ENCODE assay signal across 10 mouse cellular contexts in the genomic region with DNA sequence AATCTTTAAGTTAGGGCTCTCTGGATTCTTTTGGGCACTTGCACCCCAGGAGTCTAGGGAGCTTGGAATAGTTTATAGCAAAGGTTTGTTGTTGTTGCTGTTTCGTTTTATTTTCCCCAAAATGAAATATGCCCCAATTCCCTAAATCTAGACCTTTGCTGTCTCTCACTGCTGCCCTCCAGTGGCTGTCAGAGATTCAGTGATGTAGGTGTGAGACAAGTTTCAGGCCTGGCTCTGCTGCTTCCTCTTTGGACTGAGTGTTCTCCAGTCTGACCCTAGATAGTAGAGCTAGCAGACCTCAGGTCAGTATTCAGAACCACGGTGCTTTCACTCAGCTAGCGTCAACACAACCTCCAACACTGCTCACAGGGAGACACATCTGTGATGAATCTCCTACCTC.
DNase-seq lines count a peak whose midpoint lies in the region; ATAC-seq and TF ChIP-seq lines count a peak whose summit lies in the region.
"Had no signal": no experiment of that assay in that cellular context is flagged by ENCODE, and none has a peak within 500 bp of the region (broad histone marks: within the 10 kb centered on the region; RNA-seq: fewer than 3 reads in every experiment).

No protein-coding gene starts in this region.

- H3K4me3 ChIP-seq in kidney, adult 2 months (ENCODE audit: insufficient read depth, low read depth, low read length), result no peak overlapping the region
- H3K4me3 ChIP-seq in kidney, embryonic 15.5 days (replicated peaks), result no peak overlapping the region
- no peak overlapping the region for H3K4me3 ChIP-seq in heart, postnatal 0 days (ENCODE audit: low read depth, low read length)
- H3K4me3 ChIP-seq: erythroblast, embryonic 14.5 days; limb, embryonic 15.5 days had no signal

- no peak overlapping the region for H3K4me2 ChIP-seq in kidney, embryonic 15.5 days
- H3K4me2 ChIP-seq in heart, postnatal 0 days (ENCODE audit: low read depth, low read length), result no peak overlapping the region
- H3K4me2 ChIP-seq: limb, embryonic 15.5 days had no signal

- H3K9ac ChIP-seq in kidney, embryonic 15.5 days, result no peak overlapping the region
- H3K9ac ChIP-seq in heart, postnatal 0 days (replicated peaks; ENCODE audit: low read depth, low read length), result no peak overlapping the region
- H3K9ac ChIP-seq: limb, embryonic 15.5 days had no signal

- H3K36me3 ChIP-seq in kidney, adult 2 months (ENCODE audit: control insufficient read depth, insufficient read depth, low read length), result no peaks in the 10 kb centered on the region
- H3K36me3 ChIP-seq in kidney, embryonic 15.5 days, result no peaks in the 10 kb centered on the region
- H3K36me3 ChIP-seq in heart, postnatal 0 days (replicated peaks; ENCODE audit: control insufficient read depth, insufficient read depth, low read length), result no peaks in the 10 kb centered on the region
- H3K36me3 ChIP-seq: limb, embryonic 15.5 days had no signal

- DNase-seq in kidney, adult 2 months, result peak; percentile 45
- DNase-seq in MN1 (ENCODE audit: low spot score), result peak; percentile 14
- DNase-seq in c-Kit-positive CD71-positive TER-119-negative erythroid progenitor cells, embryonic 14.5 days (ENCODE audit: low read depth), result peak; percentile 17
- peak; percentile 23 for DNase-seq in heart, postnatal 0 days (ENCODE audit: low spot score)
- DNase-seq in left cerebral cortex, postnatal 4 days, result peak; percentile 50
- DNase-seq in spleen, adult 18-20 months, result peak; percentile 7 to 55

- no peak for TF ChIP-seq POLR2A in kidney, adult 2 months (IDR thresholded peaks at IDR 0.05; ENCODE audit: low read depth, low read length)

- H3K9me3 ChIP-seq in kidney, embryonic 15.5 days (replicated peaks), result no peaks in the 10 kb centered on the region
- H3K9me3 ChIP-seq in heart, postnatal 0 days (replicated peaks; ENCODE audit: control insufficient read depth, low read length), result no peaks in the 10 kb centered on the region
- H3K9me3 ChIP-seq: limb, embryonic 15.5 days had no signal

- intact Hi-C loops in left cerebral cortex, postnatal 4 days (cut with DNase I), result no loop called here

- no peaks in the 10 kb centered on the region for H3K27me3 ChIP-seq in kidney, adult 2 months (replicated peaks; ENCODE audit: control insufficient read depth, insufficient read depth, low read length)
- no peaks in the 10 kb centered on the region for H3K27me3 ChIP-seq in kidney, embryonic 15.5 days
- no peaks in the 10 kb centered on the region for H3K27me3 ChIP-seq in heart, postnatal 0 days (ENCODE audit: control insufficient read depth, insufficient read depth, low read length)
- H3K27me3 ChIP-seq: limb, embryonic 15.5 days had no signal

- TF ChIP-seq CTCF in kidney, adult 2 months (conservative IDR thresholded peaks at IDR 0.05; ENCODE audit: insufficient read depth, insufficient read length, low read depth, low read length), result peak; percentile 63
- peak; percentile 65 for TF ChIP-seq CTCF in heart, postnatal 0 days (IDR thresholded peaks at IDR 0.05; ENCODE audit: low read depth)

- no peak overlapping the region for H3K27ac ChIP-seq in kidney, adult 2 months (ENCODE audit: insufficient read depth, low read depth, low read length)
- H3K27ac ChIP-seq in kidney, embryonic 15.5 days, result no peak overlapping the region
- no peak overlapping the region for H3K27ac ChIP-seq in heart, postnatal 0 days (ENCODE audit: low read depth)
- H3K27ac ChIP-seq: limb, embryonic 15.5 days had no signal

- 65% methylated on average over 3 of the region's 3 CpGs for WGBS in kidney, adult 2 months
- WGBS in kidney, embryonic 15.5 days, result 60% methylated on average over 3 of the region's 3 CpGs
- 46% methylated on average over 3 of the region's 3 CpGs for WGBS in heart, postnatal 0 days

- no peak for ATAC-seq in kidney, embryonic 15.5 days (replicated peaks; ENCODE audit: low FRiP score)
- ATAC-seq in heart, postnatal 0 days (ENCODE audit: insufficient read depth, low read depth), result no peak
- no peak for ATAC-seq in erythroblast, adult 5-6 weeks (replicated peaks; ENCODE audit: low FRiP score, poor library complexity, severe bottlenecking)

- H3K4me1 ChIP-seq in kidney, adult 2 months (ENCODE audit: control insufficient read depth, insufficient read depth, low read length), result no peaks in the 10 kb centered on the region
- H3K4me1 ChIP-seq in kidney, embryonic 15.5 days, result no peaks in the 10 kb centered on the region
- H3K4me1 ChIP-seq in heart, postnatal 0 days (ENCODE audit: control insufficient read depth, insufficient read depth), result no peaks in the 10 kb centered on the region
- H3K4me1 ChIP-seq: limb, embryonic 15.5 days had no signal

- TF ChIP-seq EP300 in heart, postnatal 0 days (IDR thresholded peaks at IDR 0.05; ENCODE audit: low read depth), result no peak
